Mouse (Mus musculus) MEL (cell line): ENCODE results near the gene Rufy4. TPM values are rescaled to one million over a fixed set of nuclear protein-coding genes. Genes with fewer than 3 reads are reported as not detected.

Experiments used
- DNase-seq: peaks from one replicate; pipeline ENCODE4 v3.0.0; 2011; ENCODE audit warnings: low read depth, low spot score
- H3K27ac ChIP-seq: 2 replicates; pipeline ENCODE4 v1.5.1; 2012; ENCODE audit warnings: low read depth, mild to moderate bottlenecking, control low read depth, low read length, moderate library complexity; ENCODE audit not compliant: control insufficient read depth
- H3K27me3 ChIP-seq, 2 experiments: fragments of 150-350 bp in 1 of 2; sonication (generic) in 1 of 2; 2 replicates each; pipeline ENCODE4 v1.6.1; 2012; ENCODE audit warnings: low read length in 2 of 2, mild to moderate bottlenecking in 2 of 2, improper control_type of control experiment in 1 of 2, moderate library complexity in 1 of 2; ENCODE audit not compliant: insufficient read depth in 2 of 2, control insufficient read depth in 1 of 2
- H3K36me3 ChIP-seq, 2 experiments: 2 replicates each; pipeline ENCODE4 v1.6.1; 2012 to 2014; ENCODE audit warnings: low read length in 2 of 2, improper control_type of control experiment in 1 of 2, inconsistent platforms in 1 of 2, mild to moderate bottlenecking in 1 of 2; ENCODE audit not compliant: insufficient read depth in 2 of 2, control insufficient read depth in 1 of 2
- H3K4me1 ChIP-seq, 2 experiments: fragments of 150-350 bp in 1 of 2; sonication (generic) in 1 of 2; 2 replicates each; pipeline ENCODE4 v1.6.1; 2012; ENCODE audit warnings: low read length in 2 of 2, improper control_type of control experiment in 1 of 2, mild to moderate bottlenecking in 1 of 2; ENCODE audit not compliant: insufficient read depth in 2 of 2, control insufficient read depth in 1 of 2
- H3K4me3 ChIP-seq, 2 experiments: fragments of 150-350 bp in 1 of 2; sonication (generic) in 1 of 2; 2 replicates each; pipeline ENCODE4 v1.5.1; 2012; ENCODE audit warnings: low read depth in 2 of 2, low read length in 2 of 2, mild to moderate bottlenecking in 2 of 2, moderate library complexity in 2 of 2, control low read depth in 1 of 2, improper control_type of control experiment in 1 of 2; ENCODE audit not compliant: control insufficient read depth in 1 of 2, insufficient read depth in 1 of 2
- H3K79me2 ChIP-seq: 2 replicates; pipeline ENCODE4 v1.6.1; 2012; ENCODE audit warnings: mild to moderate bottlenecking, low read length, moderate library complexity; ENCODE audit not compliant: control insufficient read depth, poor library complexity, insufficient read depth
- H3K9ac ChIP-seq: 2 replicates; pipeline ENCODE4 v1.6.1; 2012; ENCODE audit warnings: low read depth, mild to moderate bottlenecking, control low read depth, low read length, moderate library complexity; ENCODE audit not compliant: control insufficient read depth, poor library complexity, severe bottlenecking
- H3K9me3 ChIP-seq: fragments of 150-350 bp; sonication (generic); replicated peaks from 2 replicates; pipeline ENCODE4 v1.6.1; 2012; ENCODE audit warnings: mild to moderate bottlenecking, low read length, improper control_type of control experiment, moderate library complexity; ENCODE audit not compliant: insufficient read depth
- BHLHE40 ChIP-seq: IDR thresholded peaks from 2 replicates; pipeline ENCODE4 v1.6.1; 2012; ENCODE audit warnings: low read depth, mild to moderate bottlenecking, inconsistent platforms, low read length, improper control_type of control experiment, borderline replicate concordance
- EP300 ChIP-seq, 2 experiments: IDR thresholded peaks; 2 replicates each; pipeline ENCODE4 v1.6.1; 2011; ENCODE audit warnings: improper control_type of control experiment in 2 of 2, low read length in 2 of 2, low read depth in 1 of 2, mild to moderate bottlenecking in 1 of 2
- ETS1 ChIP-seq: IDR thresholded peaks from 2 replicates; pipeline ENCODE4 v1.6.1; 2012; ENCODE audit warnings: low read depth, mild to moderate bottlenecking, inconsistent platforms, low read length, improper control_type of control experiment, moderate library complexity
- GATA1 ChIP-seq: IDR thresholded peaks from 2 replicates; pipeline ENCODE4 v1.6.1; 2011; ENCODE audit warnings: low read depth, low read length, improper control_type of control experiment
- MAFK ChIP-seq: IDR thresholded peaks from 2 replicates; pipeline ENCODE4 v1.6.1; 2011; ENCODE audit warnings: low read depth, mild to moderate bottlenecking, low read length, improper control_type of control experiment, borderline replicate concordance
- NELFE ChIP-seq: IDR thresholded peaks from 2 replicates; pipeline ENCODE4 v1.6.1; 2011; ENCODE audit warnings: low read depth, low read length, improper control_type of control experiment
- NRF1 ChIP-seq: IDR thresholded peaks from 2 replicates; pipeline ENCODE4 v1.6.1; 2014; ENCODE audit warnings: low read depth, mild to moderate bottlenecking, inconsistent platforms, low read length, improper control_type of control experiment, moderate library complexity; ENCODE audit not compliant: poor library complexity, insufficient read depth, severe bottlenecking
- POLR2AphosphoS5 ChIP-seq: IDR thresholded peaks from 2 replicates; pipeline ENCODE4 v1.6.1; 2012; ENCODE audit warnings: low read depth, borderline replicate concordance, mild to moderate bottlenecking, inconsistent platforms, low read length, moderate library complexity, mixed read lengths
- SMC3 ChIP-seq: IDR thresholded peaks from 2 replicates; pipeline ENCODE4 v1.6.1; 2011; ENCODE audit warnings: low read depth, low read length, improper control_type of control experiment
- TBP ChIP-seq: IDR thresholded peaks from 2 replicates; pipeline ENCODE4 v1.8.0; 2011; ENCODE audit warnings: low read depth, low read length, improper control_type of control experiment
- UBTF ChIP-seq: IDR thresholded peaks from 2 replicates; pipeline ENCODE4 v1.6.1; 2012; ENCODE audit warnings: low read depth, mild to moderate bottlenecking, inconsistent platforms, low read length, improper control_type of control experiment, moderate library complexity, borderline replicate concordance; ENCODE audit not compliant: insufficient read depth
- ZKSCAN1 ChIP-seq: IDR thresholded peaks from 2 replicates; pipeline ENCODE4 v1.6.1; 2012; ENCODE audit warnings: low read depth, mild to moderate bottlenecking, inconsistent platforms, low read length, improper control_type of control experiment, moderate library complexity
- ZMIZ1 ChIP-seq: IDR thresholded peaks from 2 replicates; pipeline ENCODE4 v1.6.1; 2012; ENCODE audit warnings: low read depth, mild to moderate bottlenecking, inconsistent platforms, low read length, improper control_type of control experiment, moderate library complexity
- polyA plus RNA-seq, 2 experiments: library from polyadenylated mRNA; stranded (reverse) in 1 of 2; unstranded in 1 of 2; fragments of >175 nt in 1 of 2; fragments of >200 nt in 1 of 2; gene quantifications; 2 replicates each; pipeline versions ENCODE4 v1.2.1 to v1.2.4; 2012; ENCODE audit warnings: low replicate concordance in 2 of 2, low read depth in 1 of 2; ENCODE audit not compliant: insufficient read length in 2 of 2, insufficient read depth in 1 of 2, missing spikeins in 1 of 2
- total RNA-seq: library from RNA; depleted of rRNA; stranded (reverse); fragments of 300-350 nt; gene quantifications from 2 replicates; pipeline ENCODE4 v1.2.3, GENCODE M21; 2012

The Rufy4 gene
- total and polyA plus RNA-seq, 3 experiments = 0.04 to 0.10 TPM; not detected in 1

DNA sequence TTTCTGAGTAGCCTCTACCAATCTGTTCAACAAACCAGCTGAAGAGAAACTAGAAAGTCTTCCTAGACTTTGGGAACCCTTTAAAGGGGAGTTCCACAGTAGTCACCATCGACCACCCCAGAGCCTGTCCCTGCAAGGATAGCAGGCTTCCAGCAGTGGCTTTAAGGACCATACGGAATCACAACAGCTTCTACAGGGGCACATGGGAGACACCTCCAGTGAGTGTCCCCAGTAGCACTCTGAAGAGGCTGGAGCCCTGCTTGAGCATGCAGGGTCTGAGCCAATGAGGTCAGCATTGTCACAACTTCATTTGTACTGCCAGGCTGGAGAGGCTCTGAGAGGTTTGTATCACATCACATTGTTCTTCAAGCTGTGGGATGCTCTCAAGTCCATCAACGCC lies 24.8 kb downstream of the Rufy4 start:
- Histone ChIP-seq H3K4me3 (no peak overlapping the region), H3K79me2 (no peaks in the 10 kb centered on the region), H3K36me3 (0 out of 4 replicates have a peak, but pooled peaks cover 0 to 3% of the 10 kb centered on the region in 2 experiments), H3K27ac (no peak overlapping the region), H3K27me3 (no peaks in the 10 kb centered on the region), H3K9ac (no peak overlapping the region), H3K4me1 (peaks cover 0 to 10% of the 10 kb centered on the region in 2 experiments; a peak in 2 of 4 replicates), H3K9me3 (no peaks in the 10 kb centered on the region)
- DNase-seq = no peak
- TF ChIP-seq MAFK (no peak), ZMIZ1 (no peak), SMC3 (no peak), EP300 (IDR thresholded peaks at IDR 0.05; ENCODE audit: low read depth in 1 of 2, low read length in 2 of 2) (no peak)

DNA sequence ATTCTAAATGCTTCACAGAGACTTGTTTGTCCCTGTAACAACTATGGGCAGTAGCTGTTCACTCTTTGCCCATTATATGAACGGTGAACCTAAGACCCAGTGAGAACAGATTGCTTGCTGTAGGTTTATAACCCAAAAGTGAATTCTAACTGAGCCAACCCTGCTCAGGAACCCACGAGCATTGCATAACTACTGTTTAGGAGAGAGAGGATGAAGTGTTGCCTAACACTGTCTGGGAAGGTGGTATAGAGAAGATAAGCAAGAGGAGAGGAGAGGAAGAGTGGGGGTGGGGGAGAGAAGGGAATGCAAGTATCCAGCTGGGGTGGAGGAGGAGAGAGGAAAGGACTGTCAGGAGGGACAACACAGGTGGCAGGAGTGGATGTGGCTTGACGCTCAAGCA lies 25.8 kb downstream of the Rufy4 start:
- Histone ChIP-seq H3K27me3 (no peaks in the 10 kb centered on the region), H3K9ac (no peak overlapping the region), H3K4me1 (peaks cover 0 to 10% of the 10 kb centered on the region in 2 experiments; a peak in 2 of 4 replicates), H3K79me2 (no peaks in the 10 kb centered on the region), H3K9me3 (no peaks in the 10 kb centered on the region), H3K36me3 (0 out of 4 replicates have a peak, but pooled peaks cover 0 to 2% of the 10 kb centered on the region in 2 experiments), H3K27ac (no peak overlapping the region), H3K4me3 (no peak overlapping the region)
- no peak for DNase-seq
- TF ChIP-seq ZKSCAN1 (no peak), GATA1 (no peak), ETS1 (no peak), BHLHE40 (no peak), TBP (no peak), UBTF (no peak), NELFE (no peak), NRF1 (no peak)

DNA sequence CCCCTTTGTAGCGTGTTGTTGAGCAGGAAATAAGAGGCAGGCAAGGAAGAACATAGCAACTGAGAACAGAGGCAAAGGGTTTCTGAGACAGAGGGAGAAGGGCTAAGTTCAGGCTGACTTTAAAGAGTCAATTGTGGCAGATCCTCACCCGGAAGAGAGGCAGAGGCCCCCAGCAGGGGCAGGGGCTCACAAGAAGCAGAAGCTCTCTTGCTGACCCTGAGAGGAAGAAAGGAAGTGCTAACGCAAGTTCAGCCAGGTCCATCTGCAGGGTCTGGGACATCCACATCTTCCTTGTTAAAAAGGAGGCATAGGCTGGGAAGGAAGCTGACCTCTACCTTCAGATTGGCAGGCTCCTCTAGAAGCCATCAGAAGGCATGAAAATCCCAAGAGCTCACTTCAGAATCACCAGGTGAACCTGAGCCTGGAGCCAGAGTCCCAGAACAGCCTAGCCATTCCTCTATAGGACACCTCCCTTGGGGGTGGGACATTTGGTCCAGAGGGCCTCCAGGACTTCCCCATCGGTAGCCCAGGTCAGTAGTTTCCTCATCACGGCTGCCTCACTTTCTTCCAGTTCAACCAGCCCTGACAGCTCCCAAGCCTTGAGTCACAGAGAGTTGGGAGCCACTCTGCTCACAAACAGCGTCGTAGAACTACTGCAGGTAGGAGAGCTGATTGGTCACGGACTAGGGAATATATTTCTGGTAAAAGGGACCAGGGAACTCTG lies 28.3 kb downstream of the Rufy4 start, which contains the start of gene Cxcr2:
TSS of gene Cxcr2 (plus strand) at position 529 of the 724 bp plus-strand sequence.
- no peak for TF ChIP-seq POLR2AphosphoS5
- TF ChIP-seq, all 39 proteins: peak for 0
- no peaks in the 10 kb centered on the region for H3K79me2 ChIP-seq
- H3K9me3 ChIP-seq = no peaks in the 10 kb centered on the region
- peaks cover 0 to 7% of the 10 kb centered on the region in 2 experiments; a peak in 1 of 4 replicates for H3K4me1 ChIP-seq
- no peak within 1 kb of the TSS for H3K27ac ChIP-seq
- H3K4me3 ChIP-seq = no peak within 1 kb of the TSS
- H3K9ac ChIP-seq = no peak within 1 kb of the TSS
- no peaks in the 10 kb centered on the region for H3K27me3 ChIP-seq
- DNase-seq = no peak
- H3K36me3 ChIP-seq = no peaks in the 10 kb centered on the region
